Mouse (Mus musculus) liver, embryonic 14.5 days (tissue): ENCODE data around the gene Mlf2. TPM values are rescaled to one million over a fixed set of nuclear protein-coding genes. Genes with fewer than 3 reads are reported as not detected.
"Not testable (repeated sequence)": the region's sequence is repeated elsewhere in the genome, so short reads cannot be mapped to it uniquely, and the experiment has no call there.

Source experiments
- ATAC-seq: fragments of 200-750 bp; cut with Nextera tagmentation; 2 replicates; pipeline ENCODE4 v1.8.0; 2017; ENCODE audit warnings: moderate number of reproducible peaks, mild to moderate bottlenecking, moderate library complexity; ENCODE audit not compliant: insufficient read depth
- DNase-seq, 3 experiments: peaks; one replicate each; pipeline ENCODE4 v3.0.0-alpha.2; 2012 to 2013; ENCODE audit warnings: low read depth in 3 of 3, low spot score in 3 of 3
- H3K27ac ChIP-seq: fragments of 300-500 bp; sonication (generic); 2 replicates; pipeline ENCODE4 v1.5.1; 2014; ENCODE audit warnings: moderate library complexity, mild to moderate bottlenecking, control low read depth, inconsistent platforms
- H3K27me3 ChIP-seq: fragments of 300-500 bp; sonication (generic); 2 replicates; pipeline ENCODE4 v1.6.1; 2014; ENCODE audit warnings: mild to moderate bottlenecking, low read length, moderate library complexity; ENCODE audit not compliant: control insufficient read depth, insufficient read depth
- H3K36me3 ChIP-seq: fragments of 300-500 bp; sonication (generic); replicated peaks from 2 replicates; pipeline ENCODE4 v1.6.1; 2014; ENCODE audit warnings: low read depth; ENCODE audit not compliant: control insufficient read depth, insufficient read depth
- H3K4me1 ChIP-seq, 2 experiments: fragments of 200-500 bp in 1 of 2; fragments of 300-500 bp in 1 of 2; sonication (generic) in 1 of 2; replicated peaks; 2 replicates each; pipeline ENCODE4 v1.6.1; 2012 to 2014; ENCODE audit warnings: antibody characterized with exemption in 1 of 2, inconsistent platforms in 1 of 2, low read length in 1 of 2; ENCODE audit not compliant: control insufficient read depth in 2 of 2, insufficient read depth in 2 of 2
- H3K4me2 ChIP-seq: fragments of 300-500 bp; sonication (generic); 2 replicates; pipeline ENCODE4 v1.6.1; 2014; ENCODE audit warnings: low read depth, mild to moderate bottlenecking, control low read depth, moderate library complexity
- H3K4me3 ChIP-seq, 2 experiments: fragments of 200-500 bp in 1 of 2; fragments of 300-500 bp in 1 of 2; sonication (generic) in 1 of 2; 2 replicates each; pipeline ENCODE4 v1.5.1; 2012 to 2014; ENCODE audit warnings: low read depth in 2 of 2, low read length in 2 of 2, mild to moderate bottlenecking in 2 of 2, control low read depth in 1 of 2, inconsistent platforms in 1 of 2, moderate library complexity in 1 of 2; ENCODE audit not compliant: insufficient read depth in 1 of 2
- H3K9ac ChIP-seq: fragments of 300-500 bp; sonication (generic); replicated peaks from 2 replicates; pipeline ENCODE4 v1.6.1; 2014; ENCODE audit warnings: mild to moderate bottlenecking, control low read depth, moderate library complexity
- H3K9me3 ChIP-seq: fragments of 300-500 bp; sonication (generic); 2 replicates; pipeline ENCODE4 v1.6.1; 2016; ENCODE audit warnings: low read length, mixed read lengths; ENCODE audit not compliant: control insufficient read depth
- CTCF ChIP-seq: IDR thresholded peaks from 2 replicates; pipeline ENCODE4 v1.5.1; 2016; ENCODE audit warnings: antibody characterized with exemption, low read depth, control low read depth
- EP300 ChIP-seq: IDR thresholded peaks from 2 replicates; pipeline ENCODE4 v1.6.1; 2016; ENCODE audit warnings: antibody characterized with exemption, low read depth
- whole genome bisulfite sequencing: fragments of 180-500 bp; shearing (Covaris S2); extraction: QIAGEN DNeasy Blood & Tissue Kit; methylation state at CpG from one replicate; pipeline ENCODE4 v1.1.7; 2014; ENCODE audit not compliant: insufficient replicate concordance; 5-methylcytosine and 5-hydroxymethylcytosine counted together
- polyA plus RNA-seq, 2 experiments: library from polyadenylated mRNA; depleted of rRNA in 1 of 2; stranded (reverse) in 1 of 2; unstranded in 1 of 2; fragments of >200 nt; fragmentation: Nextera tagmentation in 1 of 2; extraction: Ambion mirVana in 1 of 2; gene quantifications; 2 replicates each; pipeline versions ENCODE4 v1.2.1 to v1.2.3; 2012 to 2014

Gene Mlf2
- polyA plus RNA-seq, 2 experiments, result 85.0 to 98.1 TPM

- WGBS, result 53% methylated on average over 9 of the region's 9 CpGs
Observed at GRCm38 (mm10) chr6:124887986-124888385, 43.2 kb upstream of the Mlf2 start, which contains the start of gene Cd4. Gene Cd4, minus strand, starts transcription at chr6:124888221.

DNA sequence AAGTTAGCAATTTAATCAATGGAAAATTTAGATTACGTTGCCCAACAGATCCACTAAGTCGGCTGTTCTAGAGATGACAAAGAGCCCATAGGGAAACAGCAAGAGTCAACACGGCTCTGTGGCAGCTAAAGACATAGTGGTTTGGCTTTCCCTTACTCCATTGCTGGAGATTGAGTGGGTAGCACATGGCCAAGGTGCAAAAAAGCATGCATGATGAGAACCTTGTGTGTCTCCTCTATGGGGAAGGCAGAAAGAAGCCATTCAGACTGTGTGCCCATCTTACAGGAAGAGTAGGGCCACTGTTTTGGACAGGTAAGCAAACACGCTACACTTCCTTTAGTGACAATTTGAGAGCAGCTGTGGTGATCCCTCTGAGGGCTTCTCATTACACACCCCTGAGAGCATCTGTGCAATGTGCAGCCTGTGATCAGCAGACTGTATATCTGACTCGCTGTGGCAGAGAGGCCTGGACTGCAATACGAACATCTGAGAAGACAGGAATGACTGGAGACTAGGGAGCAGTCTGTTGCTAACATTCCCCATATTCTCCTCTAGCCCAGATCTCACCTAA lies 42.5 kb upstream of the Mlf2 start:
- no peak for DNase-seq
- no peak overlapping the region for H3K4me3 ChIP-seq

More at GRCm38 (mm10) chr6:124887986-124888385, 43.2 kb upstream of the Mlf2 start, which contains the start of gene Cd4:
- H3K36me3 ChIP-seq, result no peaks in the 10 kb centered on the region
- H3K9me3 ChIP-seq, result no peaks in the 10 kb centered on the region
- H3K9ac ChIP-seq, result no peak within 1 kb of the TSS
- ATAC-seq (no peak), DNase-seq (no peak)
- TF ChIP-seq EP300, result no peak
- TF ChIP-seq CTCF, result no peak
- no peak within 1 kb of the TSS for H3K4me3 ChIP-seq
- no peaks in the 10 kb centered on the region for H3K4me1 ChIP-seq
- H3K4me2 ChIP-seq, result no peak within 1 kb of the TSS
- no peak within 1 kb of the TSS for H3K27ac ChIP-seq
- H3K27me3 ChIP-seq, result no peaks in the 10 kb centered on the region

GRCm38 (mm10) chr6:124890997-124891396 lies 40.2 kb upstream of the Mlf2 start:
- H3K4me2 ChIP-seq, result no peak overlapping the region
- H3K4me3 ChIP-seq, result no peak overlapping the region
- H3K36me3 ChIP-seq, result no peaks in the 10 kb centered on the region
- no peaks in the 10 kb centered on the region for H3K9me3 ChIP-seq
- TF ChIP-seq CTCF, result no peak
- TF ChIP-seq EP300, result no peak
- DNase-seq, result no peak
- H3K27me3 ChIP-seq, result no peaks in the 10 kb centered on the region
- H3K27ac ChIP-seq, result no peak overlapping the region
- no peak for ATAC-seq
- no peaks in the 10 kb centered on the region for H3K4me1 ChIP-seq
- no peak overlapping the region for H3K9ac ChIP-seq
- WGBS, result 46% methylated on average over 6 of the region's 6 CpGs

More for the DNA sequence above, 42.5 kb upstream of the Mlf2 start:
- H3K4me2 ChIP-seq, result no peak overlapping the region
- H3K9me3 ChIP-seq, result no peaks in the 10 kb centered on the region
- H3K27me3 ChIP-seq, result no peaks in the 10 kb centered on the region
- ATAC-seq, result no peak
- no peaks in the 10 kb centered on the region for H3K36me3 ChIP-seq
- H3K4me1 ChIP-seq, result no peaks in the 10 kb centered on the region
- no peak overlapping the region for H3K9ac ChIP-seq
- 71% methylated on average over 6 of the region's 6 CpGs for WGBS
- no peak overlapping the region for H3K27ac ChIP-seq
- no peak for TF ChIP-seq CTCF
- no peak for TF ChIP-seq EP300

DNA sequence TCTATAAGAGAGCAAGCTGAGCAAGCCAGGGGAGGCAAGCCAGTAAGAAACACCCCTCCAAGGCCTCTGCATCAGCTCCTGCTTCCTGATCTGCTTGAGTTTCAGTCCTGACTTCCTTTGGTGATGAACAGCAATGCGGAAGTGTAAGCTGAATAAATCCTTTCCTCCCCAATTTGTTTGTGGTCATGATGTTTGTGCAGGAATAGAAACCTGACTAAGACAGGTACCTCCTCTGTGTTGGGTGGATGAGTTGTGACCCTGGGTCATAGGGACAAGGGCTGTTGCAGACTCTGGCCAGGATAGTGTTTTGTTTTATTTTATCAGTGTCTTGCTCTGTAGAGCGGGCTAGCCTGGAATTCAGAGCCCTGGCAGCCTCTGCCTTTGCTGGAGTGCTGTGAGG lies 37.1 kb upstream of the Mlf2 start:
- not testable (repeated sequence) for DNase-seq, ATAC-seq, H3K4me2 ChIP-seq, H3K36me3 ChIP-seq, H3K4me1 ChIP-seq, H3K4me3 ChIP-seq, H3K9ac ChIP-seq, H3K27me3 ChIP-seq, H3K9me3 ChIP-seq, H3K27ac ChIP-seq
- WGBS, result 81% methylated on average over 2 of the region's 2 CpGs

DNA sequence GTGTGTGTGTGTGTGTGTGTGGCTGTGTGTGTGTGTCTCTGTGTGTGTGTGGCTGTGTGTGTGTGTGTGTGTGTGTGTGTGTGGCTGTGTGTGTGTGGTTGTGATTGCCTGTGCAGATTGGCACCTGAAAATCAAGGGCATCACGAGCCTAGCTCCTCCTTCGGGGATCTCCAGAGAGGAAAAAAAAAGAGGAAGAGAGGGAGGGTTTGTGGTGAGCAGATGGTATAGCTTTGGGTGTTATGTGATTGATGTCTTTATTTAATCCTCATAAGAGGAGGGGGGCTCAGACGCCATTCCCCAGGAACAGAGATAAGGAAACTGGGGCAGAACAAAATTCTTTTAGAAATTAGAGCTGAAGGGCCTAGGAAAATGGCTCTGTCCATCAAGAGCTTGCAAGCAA lies 32.8 kb upstream of the Mlf2 start:
- Histone ChIP-seq H3K4me1 (no peaks in the 10 kb centered on the region), H3K27me3 (no peaks in the 10 kb centered on the region), H3K27ac (no peak overlapping the region), H3K4me2 (no peak overlapping the region), H3K36me3 (no peaks in the 10 kb centered on the region), H3K9ac (no peak overlapping the region), H3K4me3 (no peak overlapping the region), H3K9me3 (no peaks in the 10 kb centered on the region)
- TF ChIP-seq CTCF, result no peak
- DNase-seq (no peak), ATAC-seq (no peak)
- WGBS, result 14% methylated on average over 3 of the region's 3 CpGs
